Mouse (Mus musculus): Measurements from ENCODE around the gene Rps12. TPM values are rescaled to one million over a fixed set of nuclear protein-coding genes. Genes with fewer than 3 reads are reported as not detected.

Gene Rps12
- 1,264 and 1,580 TPM in 2 replicates for polyA plus RNA-seq (2012; rRNA removed)

- TF ChIP-seq CTCF (IDR thresholded peaks at IDR 0.05; ENCODE audit: extremely low read depth, insufficient read length, insufficient replicate concordance, low read depth, low read length): no peak
- TF ChIP-seq POLR2A (IDR thresholded peaks at IDR 0.05; ENCODE audit: low read depth, low read length): peak; percentile 98
- Histone ChIP-seq H3K27me3 (ENCODE audit: control insufficient read depth, insufficient read depth, low read length) (no peaks in the 10 kb centered on the region), H3K4me3 (ENCODE audit: low read depth, low read length) (peak within 1 kb of the TSS; percentile 84), H3K4me1 (ENCODE audit: control insufficient read depth, insufficient read depth, insufficient read length, low read length) (peaks cover 3% of the 10 kb centered on the region; the same call in 1 of the 2 replicates), H3K36me3 (ENCODE audit: control insufficient read depth, insufficient read depth, low read length) (peaks cover 21% of the 10 kb centered on the region), H3K27ac (ENCODE audit: insufficient read depth, low read depth, low read length) (peak within 1 kb of the TSS; percentile 83)
- under 1% methylated on average over 51 of the region's 51 CpGs for WGBS
These were observed at the start of gene Rps12 for GRCm38 (mm10) chr10:23787062-23787821. TSS of gene Rps12 (minus strand) at chr10:23787275.

GRCm38 (mm10) chr10:23836003-23836964 is 49.2 kb upstream of the Rps12 start:
- WGBS: 35% methylated on average over 9 of the region's 9 CpGs
- Histone ChIP-seq H3K36me3 (ENCODE audit: control insufficient read depth, insufficient read depth, low read length) (no peaks in the 10 kb centered on the region), H3K27ac (ENCODE audit: insufficient read depth, low read depth, low read length) (peak overlapping the region; percentile 95), H3K4me1 (ENCODE audit: control insufficient read depth, insufficient read depth, insufficient read length, low read length) (peaks cover 16% of the 10 kb centered on the region; the same call in 1 of the 2 replicates), H3K4me3 (ENCODE audit: low read depth, low read length) (no peak overlapping the region), H3K27me3 (ENCODE audit: control insufficient read depth, insufficient read depth, low read length) (no peaks in the 10 kb centered on the region)
- no peak for TF ChIP-seq CTCF (IDR thresholded peaks at IDR 0.05; ENCODE audit: extremely low read depth, insufficient read length, insufficient replicate concordance, low read depth, low read length)
- no peak for TF ChIP-seq POLR2A (IDR thresholded peaks at IDR 0.05; ENCODE audit: low read depth, low read length)

- no peak overlapping the region for H3K4me3 ChIP-seq (ENCODE audit: low read depth, low read length)
- H3K27ac ChIP-seq (ENCODE audit: insufficient read depth, low read depth, low read length): no peak overlapping the region
- peaks cover 46% of the 10 kb centered on the region for H3K36me3 ChIP-seq (ENCODE audit: control insufficient read depth, insufficient read depth, low read length)
- 88% methylated on average over 7 of the region's 7 CpGs for WGBS
- no peaks in the 10 kb centered on the region for H3K27me3 ChIP-seq (ENCODE audit: control insufficient read depth, insufficient read depth, low read length)
- peaks cover 2% of the 10 kb centered on the region; the same call in 1 of the 2 replicates for H3K4me1 ChIP-seq (ENCODE audit: control insufficient read depth, insufficient read depth, insufficient read length, low read length)
- TF ChIP-seq POLR2A (IDR thresholded peaks at IDR 0.05; ENCODE audit: low read depth, low read length): no peak
- no peak for TF ChIP-seq CTCF (IDR thresholded peaks at IDR 0.05; ENCODE audit: extremely low read depth, insufficient read length, insufficient replicate concordance, low read depth, low read length)
These were observed 39.4 kb upstream of the Rps12 start for GRCm38 (mm10) chr10:23826516-23826915.

GRCm38 (mm10) chr10:23816241-23816640 is 29.2 kb upstream of the Rps12 start:
- H3K27ac ChIP-seq (ENCODE audit: insufficient read depth, low read depth, low read length): no peak overlapping the region
- 92% methylated on average over 7 of the region's 7 CpGs for WGBS

GRCm38 (mm10) chr10:23815168-23815567 is 28.1 kb upstream of the Rps12 start:
- Histone ChIP-seq H3K36me3 (ENCODE audit: control insufficient read depth, insufficient read depth, low read length) (peaks cover 40% of the 10 kb centered on the region), H3K27ac (ENCODE audit: insufficient read depth, low read depth, low read length) (no peak overlapping the region), H3K4me3 (ENCODE audit: low read depth, low read length) (no peak overlapping the region), H3K27me3 (ENCODE audit: control insufficient read depth, insufficient read depth, low read length) (no peaks in the 10 kb centered on the region), H3K4me1 (ENCODE audit: control insufficient read depth, insufficient read depth, insufficient read length, low read length) (peaks cover 4% of the 10 kb centered on the region; the same call in 1 of the 2 replicates)
- 35% methylated on average over 1 of the region's 1 CpGs for WGBS
- TF ChIP-seq CTCF (IDR thresholded peaks at IDR 0.05; ENCODE audit: extremely low read depth, insufficient read length, insufficient replicate concordance, low read depth, low read length) (no peak), POLR2A (IDR thresholded peaks at IDR 0.05; ENCODE audit: low read depth, low read length) (no peak)

More at GRCm38 (mm10) chr10:23816241-23816640, 29.2 kb upstream of the Rps12 start:
- Histone ChIP-seq H3K36me3 (ENCODE audit: control insufficient read depth, insufficient read depth, low read length) (peaks cover 40% of the 10 kb centered on the region), H3K27me3 (ENCODE audit: control insufficient read depth, insufficient read depth, low read length) (no peaks in the 10 kb centered on the region), H3K4me1 (ENCODE audit: control insufficient read depth, insufficient read depth, insufficient read length, low read length) (peaks cover 4% of the 10 kb centered on the region; the same call in 1 of the 2 replicates), H3K4me3 (ENCODE audit: low read depth, low read length) (no peak overlapping the region)
- TF ChIP-seq POLR2A (IDR thresholded peaks at IDR 0.05; ENCODE audit: low read depth, low read length): no peak
- no peak for TF ChIP-seq CTCF (IDR thresholded peaks at IDR 0.05; ENCODE audit: extremely low read depth, insufficient read length, insufficient replicate concordance, low read depth, low read length)

GRCm38 (mm10) chr10:23812852-23813766 is 26.0 kb upstream of the Rps12 start:
- 71% methylated on average over 11 of the region's 11 CpGs for WGBS
- Histone ChIP-seq H3K27ac (ENCODE audit: insufficient read depth, low read depth, low read length) (no peak overlapping the region), H3K27me3 (ENCODE audit: control insufficient read depth, insufficient read depth, low read length) (no peaks in the 10 kb centered on the region), H3K4me1 (ENCODE audit: control insufficient read depth, insufficient read depth, insufficient read length, low read length) (peaks cover 4% of the 10 kb centered on the region; the same call in 1 of the 2 replicates), H3K36me3 (ENCODE audit: control insufficient read depth, insufficient read depth, low read length) (peaks cover 27% of the 10 kb centered on the region), H3K4me3 (ENCODE audit: low read depth, low read length) (no peak overlapping the region)
- TF ChIP-seq CTCF (IDR thresholded peaks at IDR 0.05; ENCODE audit: extremely low read depth, insufficient read length, insufficient replicate concordance, low read depth, low read length) (no peak), POLR2A (IDR thresholded peaks at IDR 0.05; ENCODE audit: low read depth, low read length) (no peak)

Data from small intestine, adult 2 months (tissue).